Mouse (Mus musculus): ENCODE results near the gene Itga7. TPM values are rescaled to one million over a fixed set of nuclear protein-coding genes. Genes with fewer than 3 reads are reported as not detected.

Gene Itga7
- polyA plus RNA-seq, 1 experiment from 2014 or later, result 3.3 TPM

GRCm38 (mm10) chr10:128915550-128915949 is 18.1 kb upstream of the Itga7 start:
- Histone ChIP-seq H3K9me3 (ENCODE audit: control insufficient read depth, low read length) (no peaks in the 10 kb centered on the region), H3K9ac (replicated peaks; ENCODE audit: low read depth, low read length) (no peak overlapping the region), H3K27ac (ENCODE audit: low read depth, low read length) (no peak overlapping the region), H3K27me3 (ENCODE audit: control insufficient read depth, insufficient read depth, low read length) (no peaks in the 10 kb centered on the region), H3K4me3 (ENCODE audit: low read depth, low read length) (no peak overlapping the region), H3K4me1 (ENCODE audit: control insufficient read depth, insufficient read depth, low read length) (peaks cover 3% of the 10 kb centered on the region; the same call in 1 of the 2 replicates), H3K4me2 (ENCODE audit: low read depth, low read length) (no peak overlapping the region), H3K36me3 (ENCODE audit: control insufficient read depth, insufficient read depth, low read length) (no peaks in the 10 kb centered on the region)
- WGBS, result 97% methylated on average over 2 of the region's 2 CpGs
- ATAC-seq (ENCODE audit: low read depth), result no peak

DNA sequence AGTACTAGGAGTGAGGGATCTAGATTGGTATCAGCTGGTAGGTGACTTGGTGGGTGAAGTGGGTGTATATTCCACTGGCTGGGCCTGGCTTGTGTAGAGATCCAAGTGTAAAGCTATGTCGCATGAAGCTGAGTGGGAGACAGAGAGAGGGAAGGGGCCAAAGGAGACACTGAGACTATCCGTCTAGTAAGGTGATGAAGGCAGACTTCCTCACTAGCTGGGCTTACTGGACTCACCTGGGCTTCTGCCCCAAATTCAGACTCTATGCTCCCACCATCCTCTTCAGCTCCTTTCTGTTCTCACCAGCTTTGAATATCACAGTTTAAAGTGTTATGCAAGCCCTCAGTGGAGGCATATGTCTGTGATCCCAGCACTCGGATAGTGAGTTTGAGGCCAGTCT is 17.0 kb upstream of the Itga7 start:
- Histone ChIP-seq H3K36me3 (ENCODE audit: control insufficient read depth, insufficient read depth, low read length) (no peaks in the 10 kb centered on the region), H3K27ac (ENCODE audit: low read depth, low read length) (no peak overlapping the region), H3K4me2 (ENCODE audit: low read depth, low read length) (no peak overlapping the region), H3K9ac (replicated peaks; ENCODE audit: low read depth, low read length) (no peak overlapping the region), H3K4me3 (ENCODE audit: low read depth, low read length) (no peak overlapping the region), H3K27me3 (ENCODE audit: control insufficient read depth, insufficient read depth, low read length) (no peaks in the 10 kb centered on the region), H3K4me1 (ENCODE audit: control insufficient read depth, insufficient read depth, low read length) (peaks cover 4% of the 10 kb centered on the region; the same call in 1 of the 2 replicates), H3K9me3 (ENCODE audit: control insufficient read depth, low read length) (no peaks in the 10 kb centered on the region)
- ATAC-seq (ENCODE audit: low read depth), result no peak
- WGBS, result 92% methylated on average over 3 of the region's 3 CpGs

- H3K9ac ChIP-seq (replicated peaks; ENCODE audit: low read depth, low read length), result no peak overlapping the region
- H3K4me3 ChIP-seq (ENCODE audit: low read depth, low read length), result no peak overlapping the region
- H3K36me3 ChIP-seq (ENCODE audit: control insufficient read depth, insufficient read depth, low read length), result no peaks in the 10 kb centered on the region
- H3K27ac ChIP-seq (ENCODE audit: low read depth, low read length), result no peak overlapping the region
- 92% methylated on average over 6 of the region's 6 CpGs for WGBS
- no peak overlapping the region for H3K4me2 ChIP-seq (ENCODE audit: low read depth, low read length)
- no peaks in the 10 kb centered on the region for H3K9me3 ChIP-seq (ENCODE audit: control insufficient read depth, low read length)
- no peak for ATAC-seq (ENCODE audit: low read depth)
- peaks cover 11% of the 10 kb centered on the region for H3K4me1 ChIP-seq (ENCODE audit: control insufficient read depth, insufficient read depth, low read length)
- H3K27me3 ChIP-seq (ENCODE audit: control insufficient read depth, insufficient read depth, low read length), result no peaks in the 10 kb centered on the region
These were observed 16.2 kb upstream of the Itga7 start for GRCm38 (mm10) chr10:128917400-128917799.

- ATAC-seq (ENCODE audit: low read depth), result no peak
- Histone ChIP-seq H3K4me1 (ENCODE audit: control insufficient read depth, insufficient read depth, low read length) (peaks cover 16% of the 10 kb centered on the region), H3K9ac (replicated peaks; ENCODE audit: low read depth, low read length) (no peak overlapping the region), H3K27me3 (ENCODE audit: control insufficient read depth, insufficient read depth, low read length) (no peaks in the 10 kb centered on the region), H3K36me3 (ENCODE audit: control insufficient read depth, insufficient read depth, low read length) (no peaks in the 10 kb centered on the region), H3K4me3 (ENCODE audit: low read depth, low read length) (no peak overlapping the region), H3K9me3 (ENCODE audit: control insufficient read depth, low read length) (no peaks in the 10 kb centered on the region), H3K27ac (ENCODE audit: low read depth, low read length) (0 out of 2 replicates have a peak overlapping the region, but pooled peaks have one; percentile 4), H3K4me2 (ENCODE audit: low read depth, low read length) (no peak overlapping the region; the same call in 1 of the 2 replicates)
- WGBS, result 78% methylated on average over 7 of the region's 7 CpGs
These were observed 15.4 kb upstream of the Itga7 start for GRCm38 (mm10) chr10:128918246-128918645.

DNA sequence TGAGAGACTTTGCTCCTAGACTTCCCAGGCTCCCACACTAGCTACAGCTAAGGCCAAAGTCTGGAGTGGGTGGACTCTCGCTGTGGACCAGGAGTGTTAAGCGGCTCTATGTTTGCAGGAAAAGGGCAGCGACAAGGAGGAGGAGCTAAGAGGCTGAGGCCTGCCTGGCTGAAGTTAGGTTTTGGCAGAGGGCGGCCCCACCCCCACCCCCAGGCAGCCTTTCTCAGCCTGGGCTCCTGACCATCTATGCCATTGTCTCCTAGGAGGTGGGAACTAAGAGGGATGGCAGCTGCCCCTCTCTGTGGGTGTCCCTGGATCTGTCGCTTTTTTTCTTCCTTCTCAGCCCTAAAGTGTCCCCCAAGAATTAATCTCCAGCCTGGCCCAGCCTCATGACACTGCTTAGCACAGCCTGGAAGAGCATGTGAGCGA is 14.4 kb upstream of the Itga7 start:
- no peak for ATAC-seq (ENCODE audit: low read depth)
- WGBS, result 12% methylated on average over 6 of the region's 6 CpGs
- 0 out of 2 replicates have a peak overlapping the region, but pooled peaks have one; percentile 55 for H3K27ac ChIP-seq (ENCODE audit: low read depth, low read length)
- H3K4me1 ChIP-seq (ENCODE audit: control insufficient read depth, insufficient read depth, low read length), result peaks cover 22% of the 10 kb centered on the region
- H3K4me2 ChIP-seq (ENCODE audit: low read depth, low read length), result no peak overlapping the region; the same call in 1 of the 2 replicates
- H3K27me3 ChIP-seq (ENCODE audit: control insufficient read depth, insufficient read depth, low read length), result no peaks in the 10 kb centered on the region
- H3K9ac ChIP-seq (replicated peaks; ENCODE audit: low read depth, low read length), result no peak overlapping the region
- H3K9me3 ChIP-seq (ENCODE audit: control insufficient read depth, low read length), result no peaks in the 10 kb centered on the region
- no peaks in the 10 kb centered on the region for H3K36me3 ChIP-seq (ENCODE audit: control insufficient read depth, insufficient read depth, low read length)
- no peak overlapping the region for H3K4me3 ChIP-seq (ENCODE audit: low read depth, low read length)

GRCm38 (mm10) chr10:128919966-128920365 is 13.7 kb upstream of the Itga7 start:
- H3K27ac ChIP-seq (ENCODE audit: low read depth, low read length), result no peak overlapping the region
- H3K36me3 ChIP-seq (ENCODE audit: control insufficient read depth, insufficient read depth, low read length), result no peaks in the 10 kb centered on the region
- ATAC-seq (ENCODE audit: low read depth), result no peak
- H3K4me1 ChIP-seq (ENCODE audit: control insufficient read depth, insufficient read depth, low read length), result peaks cover 22% of the 10 kb centered on the region
- no peak overlapping the region for H3K9ac ChIP-seq (replicated peaks; ENCODE audit: low read depth, low read length)
- H3K27me3 ChIP-seq (ENCODE audit: control insufficient read depth, insufficient read depth, low read length), result no peaks in the 10 kb centered on the region
- no peak overlapping the region for H3K4me3 ChIP-seq (ENCODE audit: low read depth, low read length)
- no peaks in the 10 kb centered on the region for H3K9me3 ChIP-seq (ENCODE audit: control insufficient read depth, low read length)
- H3K4me2 ChIP-seq (ENCODE audit: low read depth, low read length), result no peak overlapping the region
- 84% methylated on average over 7 of the region's 7 CpGs for WGBS

GRCm38 (mm10) chr10:128920736-128921161 is 12.9 kb upstream of the Itga7 start:
- Histone ChIP-seq H3K4me2 (ENCODE audit: low read depth, low read length) (no peak overlapping the region; the same call in 1 of the 2 replicates), H3K27ac (ENCODE audit: low read depth, low read length) (no peak overlapping the region), H3K4me1 (ENCODE audit: control insufficient read depth, insufficient read depth, low read length) (peaks cover 22% of the 10 kb centered on the region), H3K27me3 (ENCODE audit: control insufficient read depth, insufficient read depth, low read length) (no peaks in the 10 kb centered on the region), H3K36me3 (ENCODE audit: control insufficient read depth, insufficient read depth, low read length) (no peaks in the 10 kb centered on the region), H3K9ac (replicated peaks; ENCODE audit: low read depth, low read length) (no peak overlapping the region), H3K4me3 (ENCODE audit: low read depth, low read length) (no peak overlapping the region), H3K9me3 (ENCODE audit: control insufficient read depth, low read length) (no peaks in the 10 kb centered on the region)
- WGBS, result 85% methylated on average over 3 of the region's 3 CpGs
- ATAC-seq (ENCODE audit: low read depth), result no peak

GRCm38 (mm10) chr10:128921251-128921650 is 12.4 kb upstream of the Itga7 start:
- WGBS, result 87% methylated on average over 1 of the region's 1 CpGs
- Histone ChIP-seq H3K4me1 (ENCODE audit: control insufficient read depth, insufficient read depth, low read length) (peaks cover 22% of the 10 kb centered on the region), H3K9ac (replicated peaks; ENCODE audit: low read depth, low read length) (no peak overlapping the region), H3K9me3 (ENCODE audit: control insufficient read depth, low read length) (no peaks in the 10 kb centered on the region), H3K27me3 (ENCODE audit: control insufficient read depth, insufficient read depth, low read length) (no peaks in the 10 kb centered on the region; the same call in 1 of the 2 replicates), H3K4me2 (ENCODE audit: low read depth, low read length) (no peak overlapping the region; the same call in 1 of the 2 replicates), H3K27ac (ENCODE audit: low read depth, low read length) (no peak overlapping the region), H3K36me3 (ENCODE audit: control insufficient read depth, insufficient read depth, low read length) (no peaks in the 10 kb centered on the region), H3K4me3 (ENCODE audit: low read depth, low read length) (no peak overlapping the region)
- no peak for ATAC-seq (ENCODE audit: low read depth)

- WGBS, result 71% methylated on average over 16 of the region's 16 CpGs
- peaks cover 22% of the 10 kb centered on the region for H3K4me1 ChIP-seq (ENCODE audit: control insufficient read depth, insufficient read depth, low read length)
- H3K27me3 ChIP-seq (ENCODE audit: control insufficient read depth, insufficient read depth, low read length), result no peaks in the 10 kb centered on the region; the same call in 1 of the 2 replicates
- H3K9me3 ChIP-seq (ENCODE audit: control insufficient read depth, low read length), result no peaks in the 10 kb centered on the region
- peak overlapping the region; percentile 67 for H3K4me3 ChIP-seq (ENCODE audit: low read depth, low read length)
- peak overlapping the region; percentile 85; the same call in 1 of the 2 replicates for H3K27ac ChIP-seq (ENCODE audit: low read depth, low read length)
- H3K36me3 ChIP-seq (ENCODE audit: control insufficient read depth, insufficient read depth, low read length), result no peaks in the 10 kb centered on the region
- ATAC-seq (ENCODE audit: low read depth), result no peak
- H3K9ac ChIP-seq (replicated peaks; ENCODE audit: low read depth, low read length), result no peak overlapping the region
- H3K4me2 ChIP-seq (ENCODE audit: low read depth, low read length), result peak overlapping the region; percentile 75
These were observed 11.5 kb upstream of the Itga7 start for GRCm38 (mm10) chr10:128921883-128922821.

Measured in neural tube, embryonic 14.5 days (tissue).